In genomic region chr11:50013016-50013415, GRCm38 (mm10) we compare ENCODE assay signal across 16 mouse cellular contexts.
"Had no signal": no experiment of that assay in that cellular context is flagged by ENCODE, and none has a peak within 500 bp of the region (broad histone marks: within the 10 kb centered on the region; RNA-seq: fewer than 3 reads in every experiment).

No protein-coding gene starts in this region.

- H3K27ac ChIP-seq: neural tube, embryonic 12.5 days; neural tube, embryonic 13.5 days; neural tube, embryonic 15.5 days; stomach, embryonic 15.5 days; stomach, postnatal 0 days had no signal

- H3K4me1 ChIP-seq: neural tube, embryonic 12.5 days; neural tube, embryonic 13.5 days; neural tube, embryonic 15.5 days; stomach, embryonic 15.5 days had no signal

- DNase-seq: right cerebral cortex, adult 18-20 months; right cerebral cortex, postnatal 14 days; right cerebral cortex, postnatal 25 days; right cerebral cortex, postnatal 4 days; spleen, adult 18-20 months; thymus, adult 18-20 months; thymus, adult 2 months; thymus, postnatal 14 days; thymus, postnatal 25 days; thymus, postnatal 36 days; thymus, postnatal 4 days had no signal

- H3K36me3 ChIP-seq: neural tube, embryonic 12.5 days; neural tube, embryonic 13.5 days; neural tube, embryonic 15.5 days; stomach, embryonic 15.5 days had no signal

- H3K4me3 ChIP-seq: neural tube, embryonic 12.5 days; neural tube, embryonic 13.5 days; neural tube, embryonic 15.5 days; stomach, embryonic 15.5 days had no signal

- H3K27me3 ChIP-seq: neural tube, embryonic 12.5 days; neural tube, embryonic 13.5 days; neural tube, embryonic 15.5 days; stomach, embryonic 15.5 days had no signal

- H3K9me3 ChIP-seq: neural tube, embryonic 12.5 days; neural tube, embryonic 13.5 days; neural tube, embryonic 15.5 days; stomach, embryonic 15.5 days had no signal

- H3K4me2 ChIP-seq: neural tube, embryonic 12.5 days; neural tube, embryonic 13.5 days; neural tube, embryonic 15.5 days; stomach, embryonic 15.5 days had no signal

- H3K9ac ChIP-seq: neural tube, embryonic 12.5 days; neural tube, embryonic 13.5 days; neural tube, embryonic 15.5 days; stomach, embryonic 15.5 days had no signal
